Mouse (Mus musculus): ENCODE results near the gene Cphx2. TPM values are rescaled to one million over a fixed set of nuclear protein-coding genes. Genes with fewer than 3 reads are reported as not detected.
"Not testable (repeated sequence)": the region's sequence is repeated elsewhere in the genome, so short reads cannot be mapped to it uniquely, and the experiment has no call there.

Cphx2 gene
- total RNA-seq (2015) (not detected in 2 replicates), total RNA-seq (2017) (not detected in 2 replicates)

- not testable (repeated sequence) for ATAC-seq (ENCODE audit: poor library complexity, severe bottlenecking)
These were observed at the start of gene Cphx2 for GRCm38 (mm10) chr14:26081216-26081615. Gene Cphx2, plus strand, starts transcription at chr14:26081516.

- not testable (repeated sequence) for ATAC-seq (ENCODE audit: poor library complexity, severe bottlenecking)
These were observed 47.0 kb upstream of the Cphx2 start for GRCm38 (mm10) chr14:26034364-26034763.

GRCm38 (mm10) chr14:26035439-26035838 is 45.9 kb upstream of the Cphx2 start:
- ATAC-seq (ENCODE audit: poor library complexity, severe bottlenecking), result not testable (repeated sequence)

- not testable (repeated sequence) for ATAC-seq (ENCODE audit: poor library complexity, severe bottlenecking)
These were observed 38.7 kb upstream of the Cphx2 start, which contains the start of gene Gm9780 for GRCm38 (mm10) chr14:26042611-26043010. Gene Gm9780, minus strand, starts transcription at chr14:26042711.

GRCm38 (mm10) chr14:26045007-26045406 is 36.3 kb upstream of the Cphx2 start:
- not testable (repeated sequence) for ATAC-seq (ENCODE audit: poor library complexity, severe bottlenecking)

- 0 out of 2 replicates have a peak, but pooled peaks have one; percentile 47 for ATAC-seq (ENCODE audit: poor library complexity, severe bottlenecking)
These were observed 34.3 kb upstream of the Cphx2 start for GRCm38 (mm10) chr14:26047026-26047425.

GRCm38 (mm10) chr14:26048767-26049166 is 32.5 kb upstream of the Cphx2 start:
- ATAC-seq (ENCODE audit: poor library complexity, severe bottlenecking), result not testable (repeated sequence)

- not testable (repeated sequence) for ATAC-seq (ENCODE audit: poor library complexity, severe bottlenecking)
These were observed 23.1 kb upstream of the Cphx2 start for GRCm38 (mm10) chr14:26058184-26058583.

GRCm38 (mm10) chr14:26059362-26059761 is 22.0 kb upstream of the Cphx2 start:
- ATAC-seq (ENCODE audit: poor library complexity, severe bottlenecking), result not testable (repeated sequence)

- ATAC-seq (ENCODE audit: poor library complexity, severe bottlenecking), result peak; percentile 79
These were observed 14.6 kb upstream of the Cphx2 start for GRCm38 (mm10) chr14:26066574-26067324.

GRCm38 (mm10) chr14:26067325-26067633 is 14.0 kb upstream of the Cphx2 start, which contains the start of gene Tmem254c:
Gene Tmem254c, minus strand, starts transcription at chr14:26067355.
- peak; percentile 83 for ATAC-seq (ENCODE audit: poor library complexity, severe bottlenecking)

- ATAC-seq (ENCODE audit: poor library complexity, severe bottlenecking), result not testable (repeated sequence)
These were observed 4.5 kb upstream of the Cphx2 start for GRCm38 (mm10) chr14:26076620-26077390.

- not testable (repeated sequence) for ATAC-seq (ENCODE audit: poor library complexity, severe bottlenecking)
These were observed 681 bp downstream of the Cphx2 start, which contains the start of gene Cphx3 for GRCm38 (mm10) chr14:26081997-26082396. Gene Cphx3, plus strand, starts transcription at chr14:26082297.

- not testable (repeated sequence) for ATAC-seq (ENCODE audit: poor library complexity, severe bottlenecking)
These were observed 16.3 kb downstream of the Cphx2 start for GRCm38 (mm10) chr14:26097622-26098021.

GRCm38 (mm10) chr14:26118150-26118549 is 36.8 kb downstream of the Cphx2 start, which contains the start of gene Duxbl2:
Gene Duxbl2, plus strand, starts transcription at chr14:26118349.
- ATAC-seq (ENCODE audit: poor library complexity, severe bottlenecking), result not testable (repeated sequence)

GRCm38 (mm10) chr14:26118550-26119000 is 37.3 kb downstream of the Cphx2 start:
- ATAC-seq (ENCODE audit: poor library complexity, severe bottlenecking), result not testable (repeated sequence)

- ATAC-seq (ENCODE audit: poor library complexity, severe bottlenecking), result not testable (repeated sequence)
These were observed 37.8 kb downstream of the Cphx2 start for GRCm38 (mm10) chr14:26119095-26119494.
